Mouse (Mus musculus): ENCODE results near the gene Gm26920. TPM values are rescaled to one million over a fixed set of nuclear protein-coding genes. Genes with fewer than 3 reads are reported as not detected.
A peak's percentile ranks its signal among the peaks of the same experiment; 100 is the strongest.

Gene Gm26920
- polyA plus RNA-seq, 1 experiment from 2014 or later = 2.3 TPM

DNA sequence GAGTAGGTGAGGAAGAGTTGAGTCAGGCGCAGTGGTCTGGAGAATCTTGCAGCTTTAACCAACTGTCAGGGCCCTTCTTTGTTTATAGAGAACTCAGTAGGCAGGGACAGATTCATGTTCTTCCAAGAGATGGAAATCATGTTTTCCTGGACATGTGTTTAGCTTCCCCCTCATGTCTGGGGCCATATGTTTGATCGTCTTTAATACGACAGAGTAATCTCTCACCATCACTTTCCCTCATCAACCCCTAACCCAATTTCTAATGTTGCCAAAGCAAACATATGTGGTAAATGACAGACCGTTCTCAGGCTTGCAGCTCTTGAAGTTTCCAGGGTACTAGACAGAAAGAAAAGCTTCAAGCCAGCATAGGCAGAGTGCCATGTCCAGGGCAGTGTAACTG lies 42.1 kb downstream of the Gm26920 start:
- WGBS = 93% methylated on average over 4 of the region's 4 CpGs
- no peak overlapping the region for H3K4me2 ChIP-seq (replicated peaks)
- H3K9ac ChIP-seq = no peak overlapping the region
- no peak for ATAC-seq (ENCODE audit: low FRiP score, low read depth)
- no peak overlapping the region for H3K4me3 ChIP-seq
- H3K27ac ChIP-seq = no peak overlapping the region
- H3K9me3 ChIP-seq = no peaks in the 10 kb centered on the region
- no peaks in the 10 kb centered on the region for H3K27me3 ChIP-seq
- H3K36me3 ChIP-seq = no peaks in the 10 kb centered on the region; the same call in 1 of the 2 replicates
- H3K4me1 ChIP-seq = peaks cover 11% of the 10 kb centered on the region

DNA sequence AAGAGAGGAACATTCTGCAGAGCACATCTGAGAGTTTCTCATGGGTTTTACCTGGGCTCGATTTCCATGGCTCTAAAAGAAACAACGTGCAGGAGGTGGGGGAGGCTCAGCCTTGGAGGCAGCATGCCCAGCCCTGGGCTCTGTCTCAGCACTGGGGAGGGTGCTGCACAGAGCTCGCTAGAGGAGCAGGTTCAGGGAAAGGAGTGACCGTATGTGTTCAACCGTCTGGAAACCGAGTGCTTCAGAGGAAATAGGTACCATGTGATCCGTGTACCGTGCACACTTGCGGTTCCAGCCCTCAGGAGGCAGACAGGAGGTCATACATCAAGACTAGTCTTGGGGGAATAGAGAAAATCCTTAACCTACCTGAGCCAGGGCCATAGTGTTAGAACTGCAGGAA lies 45.9 kb downstream of the Gm26920 start:
- ATAC-seq (ENCODE audit: low FRiP score, low read depth) = no peak
- H3K36me3 ChIP-seq = peaks cover 18% of the 10 kb centered on the region
- H3K4me1 ChIP-seq = no peaks in the 10 kb centered on the region
- H3K4me3 ChIP-seq = no peak overlapping the region
- no peak overlapping the region for H3K27ac ChIP-seq
- H3K9ac ChIP-seq = peak overlapping the region; percentile 31; the same call in 1 of the 2 replicates
- no peaks in the 10 kb centered on the region for H3K27me3 ChIP-seq
- WGBS = 43% methylated on average over 9 of the region's 9 CpGs
- no peak overlapping the region for H3K4me2 ChIP-seq (replicated peaks)
- no peaks in the 10 kb centered on the region for H3K9me3 ChIP-seq

DNA sequence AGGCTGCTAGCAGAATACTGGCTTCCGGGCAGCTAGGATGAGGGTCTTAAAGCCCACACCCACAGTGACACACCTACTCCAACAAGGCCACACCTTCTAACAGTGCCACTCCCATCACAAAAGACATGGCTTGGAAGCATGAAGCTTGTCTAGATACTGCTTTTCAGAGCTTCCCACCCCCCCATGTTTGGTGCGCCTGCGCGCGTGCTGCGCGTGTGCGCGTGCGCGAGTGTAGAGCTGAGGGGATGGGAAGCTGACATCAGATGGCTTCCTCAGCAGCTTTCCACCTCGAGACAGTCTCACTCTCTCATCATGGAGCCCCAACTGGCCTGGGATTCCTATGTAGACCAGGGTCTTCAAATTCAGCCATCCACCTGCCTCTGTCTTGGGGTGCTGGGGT lies 55.9 kb downstream of the Gm26920 start:
- Histone ChIP-seq H3K9ac (no peak overlapping the region), H3K4me1 (no peaks in the 10 kb centered on the region), H3K9me3 (no peaks in the 10 kb centered on the region), H3K4me3 (no peak overlapping the region), H3K36me3 (peaks cover 21% of the 10 kb centered on the region), H3K27ac (no peak overlapping the region), H3K27me3 (no peaks in the 10 kb centered on the region), H3K4me2 (replicated peaks) (no peak overlapping the region)
- WGBS = 93% methylated on average over 12 of the region's 12 CpGs
- no peak for ATAC-seq (ENCODE audit: low FRiP score, low read depth)

DNA sequence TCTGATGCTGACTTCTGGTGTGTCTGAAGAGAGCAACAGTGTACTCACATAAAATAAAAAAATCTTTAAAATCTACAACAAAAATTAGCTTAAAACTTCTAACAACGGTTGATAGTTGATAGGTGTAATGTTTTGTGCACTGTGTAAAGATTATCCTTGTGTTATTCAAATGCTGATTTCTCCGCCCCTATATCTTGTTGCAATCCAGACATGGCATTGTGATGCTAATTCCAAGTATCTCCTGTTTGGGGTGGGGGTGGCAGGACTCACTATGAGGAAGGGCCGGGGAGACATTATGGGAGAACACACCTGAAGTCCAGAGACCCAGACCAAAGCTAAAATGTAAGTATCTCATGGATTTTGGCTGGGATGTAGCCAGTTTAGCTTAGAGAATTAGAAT lies 58.8 kb downstream of the Gm26920 start:
- Histone ChIP-seq H3K4me1 (peaks cover 1% of the 10 kb centered on the region; the same call in 1 of the 2 replicates), H3K27ac (no peak overlapping the region), H3K36me3 (peaks cover 21% of the 10 kb centered on the region), H3K27me3 (no peaks in the 10 kb centered on the region), H3K9me3 (no peaks in the 10 kb centered on the region), H3K9ac (no peak overlapping the region), H3K4me3 (no peak overlapping the region), H3K4me2 (replicated peaks) (no peak overlapping the region)
- WGBS = 85% methylated on average over 3 of the region's 3 CpGs
- ATAC-seq (ENCODE audit: low FRiP score, low read depth) = no peak

DNA sequence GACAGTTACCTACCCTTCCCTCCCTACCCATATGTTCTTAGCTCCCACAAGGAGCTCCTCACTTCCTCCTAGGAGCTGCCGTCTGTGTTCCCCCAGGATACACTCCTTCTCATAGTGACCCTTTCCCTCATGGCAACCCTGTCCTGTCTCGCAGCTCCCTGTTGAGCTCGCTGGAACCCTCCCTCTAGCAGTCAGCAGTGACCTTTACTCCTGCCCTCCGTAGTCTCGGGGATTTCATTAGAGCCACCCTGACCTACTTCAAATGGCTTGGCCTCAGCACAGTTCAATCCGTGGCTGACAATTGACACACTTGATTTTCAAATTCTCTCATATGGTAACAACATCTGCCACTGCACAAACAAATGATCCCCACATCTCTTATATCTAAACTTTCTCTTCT lies 59.5 kb downstream of the Gm26920 start:
- H3K4me3 ChIP-seq = no peak overlapping the region
- H3K36me3 ChIP-seq = peaks cover 27% of the 10 kb centered on the region
- H3K4me1 ChIP-seq = peaks cover 4% of the 10 kb centered on the region; the same call in 1 of the 2 replicates
- H3K9ac ChIP-seq = no peak overlapping the region
- H3K27ac ChIP-seq = no peak overlapping the region
- WGBS = 39% methylated on average over 6 of the region's 6 CpGs
- H3K9me3 ChIP-seq = no peaks in the 10 kb centered on the region
- H3K4me2 ChIP-seq (replicated peaks) = no peak overlapping the region
- H3K27me3 ChIP-seq = no peaks in the 10 kb centered on the region
- no peak for ATAC-seq (ENCODE audit: low FRiP score, low read depth)

DNA sequence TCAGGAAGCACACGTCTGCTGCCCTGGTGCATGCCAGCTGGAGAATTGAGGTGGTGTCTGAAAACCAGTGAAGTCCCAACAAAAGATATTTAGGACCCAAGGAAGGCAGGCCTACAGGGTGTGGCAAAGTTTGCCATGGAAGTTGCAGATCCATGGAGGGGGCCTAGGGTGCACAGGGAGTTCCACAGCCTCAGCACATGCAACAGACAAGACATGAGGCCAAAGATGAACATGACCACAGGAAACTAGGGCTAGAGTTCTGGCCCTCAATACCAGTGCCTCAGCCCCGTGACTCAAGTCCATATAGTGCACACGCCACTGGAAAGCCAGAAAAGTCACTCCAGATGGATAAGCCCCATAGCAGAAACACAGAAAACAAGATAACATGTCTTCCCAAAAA lies 61.6 kb downstream of the Gm26920 start:
- ATAC-seq (ENCODE audit: low FRiP score, low read depth) = no peak
- no peaks in the 10 kb centered on the region for H3K27me3 ChIP-seq
- WGBS = 90% methylated on average over 3 of the region's 3 CpGs
- H3K4me3 ChIP-seq = no peak overlapping the region
- peaks cover 4% of the 10 kb centered on the region; the same call in 1 of the 2 replicates for H3K4me1 ChIP-seq
- peaks cover 46% of the 10 kb centered on the region for H3K36me3 ChIP-seq
- H3K9me3 ChIP-seq = no peaks in the 10 kb centered on the region
- no peak overlapping the region for H3K9ac ChIP-seq
- no peak overlapping the region for H3K4me2 ChIP-seq (replicated peaks)
- no peak overlapping the region for H3K27ac ChIP-seq

DNA sequence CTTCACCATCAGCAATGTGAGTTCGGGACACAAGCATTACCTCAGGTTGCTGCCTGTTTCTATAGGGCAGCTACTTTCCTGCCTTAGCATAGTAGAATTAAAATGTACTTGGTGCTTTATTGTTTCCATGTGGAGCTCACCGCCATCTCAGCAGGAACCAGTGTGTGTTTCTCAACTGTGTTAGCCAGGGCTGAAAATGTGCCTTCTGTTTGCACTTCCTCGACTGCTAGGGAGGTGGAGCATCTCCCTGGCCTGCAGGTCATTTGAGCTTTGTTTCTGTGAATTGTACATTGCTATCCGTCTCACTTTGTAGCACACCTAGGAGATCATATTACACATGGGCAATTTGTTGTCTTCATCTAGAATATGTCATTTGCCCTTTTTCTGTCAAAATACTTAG lies 62.9 kb downstream of the Gm26920 start:
- Histone ChIP-seq H3K27me3 (no peaks in the 10 kb centered on the region), H3K4me1 (peaks cover 4% of the 10 kb centered on the region; the same call in 1 of the 2 replicates), H3K9me3 (no peaks in the 10 kb centered on the region), H3K4me3 (no peak overlapping the region), H3K4me2 (replicated peaks) (no peak overlapping the region), H3K27ac (no peak overlapping the region), H3K36me3 (peaks cover 59% of the 10 kb centered on the region), H3K9ac (no peak overlapping the region)
- WGBS = 37% methylated on average over 4 of the region's 4 CpGs
- ATAC-seq (ENCODE audit: low FRiP score, low read depth) = no peak

DNA sequence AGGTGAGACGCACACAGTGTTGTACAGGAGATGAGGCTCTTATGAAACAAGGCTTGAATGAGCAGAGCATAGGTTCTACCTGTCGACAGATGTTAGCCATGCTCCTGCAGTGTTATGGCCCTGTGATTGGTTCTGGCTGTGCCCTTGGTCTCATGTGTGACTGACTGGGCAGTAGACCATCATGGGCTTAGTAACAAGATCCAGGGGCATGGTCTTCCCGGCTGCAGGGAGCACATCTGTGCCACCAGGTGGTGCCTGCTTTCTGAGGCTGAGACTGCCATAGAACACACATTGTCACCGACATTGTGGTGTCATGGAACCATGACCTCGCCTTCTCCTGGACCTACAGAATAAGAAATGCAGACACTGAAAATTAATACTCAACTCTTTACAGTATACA lies 64.9 kb downstream of the Gm26920 start:
- Histone ChIP-seq H3K9me3 (no peaks in the 10 kb centered on the region), H3K9ac (no peak overlapping the region), H3K4me1 (peaks cover 4% of the 10 kb centered on the region; the same call in 1 of the 2 replicates), H3K27ac (no peak overlapping the region), H3K36me3 (peaks cover 78% of the 10 kb centered on the region), H3K4me2 (replicated peaks) (no peak overlapping the region), H3K27me3 (no peaks in the 10 kb centered on the region), H3K4me3 (no peak overlapping the region)
- no peak for ATAC-seq (ENCODE audit: low FRiP score, low read depth)
- 67% methylated on average over 5 of the region's 5 CpGs for WGBS

DNA sequence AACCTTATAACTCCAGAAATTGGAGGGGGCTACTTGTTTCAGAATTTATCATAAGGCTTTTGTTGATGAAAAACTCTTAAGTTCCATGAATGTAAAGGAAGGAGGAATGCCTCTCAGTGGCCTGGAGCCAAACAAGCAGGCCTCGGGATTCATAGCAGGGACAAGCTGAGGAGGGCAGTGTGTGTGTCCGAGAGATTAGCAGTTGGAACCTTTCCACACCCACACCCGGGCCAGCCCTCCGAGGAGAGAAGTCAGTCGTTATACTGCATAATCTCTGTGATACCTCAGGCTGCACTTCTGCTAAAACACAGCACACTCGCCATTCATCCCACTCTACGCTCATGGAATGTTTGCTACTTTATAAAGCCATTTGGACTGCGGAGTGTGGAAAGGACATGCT lies 66.4 kb downstream of the Gm26920 start:
- Histone ChIP-seq H3K27me3 (no peaks in the 10 kb centered on the region), H3K27ac (no peak overlapping the region), H3K9me3 (no peaks in the 10 kb centered on the region), H3K4me3 (no peak overlapping the region), H3K4me2 (replicated peaks) (no peak overlapping the region), H3K4me1 (peaks cover 4% of the 10 kb centered on the region; the same call in 1 of the 2 replicates), H3K36me3 (peaks cover 91% of the 10 kb centered on the region), H3K9ac (no peak overlapping the region)
- WGBS = 94% methylated on average over 8 of the region's 8 CpGs
- no peak for ATAC-seq (ENCODE audit: low FRiP score, low read depth)

DNA sequence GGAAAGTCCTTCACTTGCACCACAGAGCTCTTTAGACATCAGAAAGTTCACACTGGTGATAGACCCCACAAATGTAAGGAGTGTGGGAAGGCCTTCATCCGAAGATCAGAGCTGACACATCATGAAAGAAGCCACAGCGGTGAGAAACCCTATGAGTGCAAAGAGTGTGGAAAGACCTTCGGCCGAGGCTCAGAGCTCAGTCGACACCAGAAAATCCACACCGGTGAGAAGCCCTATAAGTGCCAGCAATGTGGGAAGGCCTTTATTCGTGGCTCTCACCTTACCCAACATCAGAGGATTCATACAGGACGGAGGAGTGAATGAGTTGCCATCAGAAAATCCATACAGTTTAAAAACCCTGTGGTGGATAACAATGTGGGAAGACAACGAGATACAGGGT lies 66.9 kb downstream of the Gm26920 start:
- Histone ChIP-seq H3K9me3 (no peaks in the 10 kb centered on the region), H3K4me3 (no peak overlapping the region), H3K27me3 (no peaks in the 10 kb centered on the region), H3K4me2 (replicated peaks) (no peak overlapping the region), H3K9ac (no peak overlapping the region), H3K27ac (no peak overlapping the region), H3K4me1 (peaks cover 4% of the 10 kb centered on the region; the same call in 1 of the 2 replicates), H3K36me3 (peaks cover 92% of the 10 kb centered on the region)
- WGBS = 95% methylated on average over 9 of the region's 9 CpGs
- ATAC-seq (ENCODE audit: low FRiP score, low read depth) = no peak

DNA sequence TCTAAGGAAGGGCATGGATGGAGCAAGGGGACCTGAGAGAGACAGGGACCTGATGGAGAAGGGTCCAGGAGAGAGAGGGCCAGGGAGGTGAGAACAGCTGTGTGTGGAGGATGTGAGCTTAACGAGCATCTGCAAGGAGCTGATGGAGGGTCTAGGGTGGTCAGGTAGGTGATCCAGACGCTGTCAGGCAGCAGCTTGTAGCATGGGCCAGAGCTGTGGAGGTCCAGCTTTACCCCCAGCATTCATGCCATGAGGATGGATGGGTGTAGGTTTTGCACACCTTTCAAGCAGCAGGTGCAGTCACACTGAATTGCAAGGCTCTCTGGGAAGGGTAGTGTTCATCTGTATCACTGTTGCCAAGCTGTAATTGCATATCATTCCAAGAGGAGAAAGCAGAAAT lies 70.7 kb downstream of the Gm26920 start:
- Histone ChIP-seq H3K4me3 (no peak overlapping the region), H3K36me3 (peaks cover 94% of the 10 kb centered on the region), H3K9me3 (no peaks in the 10 kb centered on the region), H3K4me2 (replicated peaks) (no peak overlapping the region), H3K9ac (no peak overlapping the region), H3K27me3 (no peaks in the 10 kb centered on the region), H3K4me1 (no peaks in the 10 kb centered on the region), H3K27ac (no peak overlapping the region)
- ATAC-seq (ENCODE audit: low FRiP score, low read depth) = no peak
- WGBS = 92% methylated on average over 2 of the region's 2 CpGs

DNA sequence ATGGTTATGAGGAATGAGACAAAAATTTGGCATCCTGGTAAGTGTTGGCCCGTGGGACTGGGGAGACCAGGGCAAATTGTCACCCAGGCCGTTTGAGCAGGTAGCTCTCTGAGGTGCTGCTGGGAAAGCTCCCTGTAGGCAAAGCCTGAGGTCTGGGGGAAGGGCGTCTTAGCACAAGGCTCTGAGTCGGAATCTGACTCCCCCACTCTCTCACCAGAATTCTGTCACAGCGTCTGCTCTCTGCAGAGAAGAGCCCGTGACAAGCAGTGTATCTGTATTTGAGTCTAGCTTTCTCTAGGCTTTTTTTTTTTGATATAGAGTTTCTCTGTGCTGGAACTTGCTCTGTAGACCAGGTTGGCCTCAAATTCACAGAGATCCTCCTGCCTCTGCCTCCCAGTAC lies 73.0 kb downstream of the Gm26920 start:
- H3K4me3 ChIP-seq = no peak overlapping the region
- peaks cover 86% of the 10 kb centered on the region for H3K36me3 ChIP-seq
- H3K27ac ChIP-seq = no peak overlapping the region
- no peak for ATAC-seq (ENCODE audit: low FRiP score, low read depth)
- WGBS = 92% methylated on average over 6 of the region's 6 CpGs
- H3K27me3 ChIP-seq = no peaks in the 10 kb centered on the region
- no peak overlapping the region for H3K9ac ChIP-seq
- no peaks in the 10 kb centered on the region for H3K9me3 ChIP-seq
- H3K4me2 ChIP-seq (replicated peaks) = no peak overlapping the region
- no peaks in the 10 kb centered on the region for H3K4me1 ChIP-seq

DNA sequence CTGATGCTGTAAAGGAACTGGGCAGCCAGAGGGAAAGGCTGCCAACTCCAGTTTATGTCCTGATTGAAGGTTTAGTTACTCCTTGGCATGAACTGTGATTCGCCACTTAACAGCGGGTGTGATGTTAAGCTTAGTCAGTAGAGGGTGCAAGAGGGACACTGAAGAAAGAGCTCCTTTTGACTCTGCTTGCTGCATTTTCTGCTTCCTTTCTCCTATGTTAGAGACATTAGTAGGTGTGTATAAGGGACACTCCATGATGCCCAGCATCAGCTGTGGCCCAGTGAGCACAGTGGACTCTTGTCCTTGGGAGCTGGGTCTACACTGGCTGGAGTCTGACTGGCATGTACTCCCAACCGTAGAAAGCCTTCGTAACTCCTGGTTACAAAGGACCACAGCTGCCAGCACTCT lies 77.2 kb downstream of the Gm26920 start:
- no peaks in the 10 kb centered on the region for H3K27me3 ChIP-seq
- no peak overlapping the region for H3K4me3 ChIP-seq
- peaks cover 8% of the 10 kb centered on the region for H3K4me1 ChIP-seq
- peaks cover 80% of the 10 kb centered on the region for H3K36me3 ChIP-seq
- no peaks in the 10 kb centered on the region for H3K9me3 ChIP-seq
- no peak overlapping the region for H3K27ac ChIP-seq
- H3K4me2 ChIP-seq (replicated peaks) = no peak overlapping the region
- H3K9ac ChIP-seq = no peak overlapping the region
- 83% methylated on average over 4 of the region's 4 CpGs for WGBS
- no peak for ATAC-seq (ENCODE audit: low FRiP score, low read depth)

Measured in limb, embryonic 13.5 days (tissue).